Mouse (Mus musculus) layer of hippocampus, adult 8-10 months (tissue): ENCODE measurements around the gene Eif5a2. TPM values are rescaled to one million over a fixed set of nuclear protein-coding genes. Genes with fewer than 3 reads are reported as not detected.

Source experiments
- DNase-seq, 2 experiments: peaks; one replicate each; pipeline ENCODE4 v3.0.0; 2022; ENCODE audit warnings: low spot score in 2 of 2
- total RNA-seq, 4 experiments: library from RNA; stranded (reverse); gene quantifications; 2 replicates each; pipeline ENCODE4 v1.2.4; 2022

Eif5a2 gene
- total RNA-seq, 4 experiments from 2014 or later, result 32.3 to 41.0 (median 33.8) TPM

DNA sequence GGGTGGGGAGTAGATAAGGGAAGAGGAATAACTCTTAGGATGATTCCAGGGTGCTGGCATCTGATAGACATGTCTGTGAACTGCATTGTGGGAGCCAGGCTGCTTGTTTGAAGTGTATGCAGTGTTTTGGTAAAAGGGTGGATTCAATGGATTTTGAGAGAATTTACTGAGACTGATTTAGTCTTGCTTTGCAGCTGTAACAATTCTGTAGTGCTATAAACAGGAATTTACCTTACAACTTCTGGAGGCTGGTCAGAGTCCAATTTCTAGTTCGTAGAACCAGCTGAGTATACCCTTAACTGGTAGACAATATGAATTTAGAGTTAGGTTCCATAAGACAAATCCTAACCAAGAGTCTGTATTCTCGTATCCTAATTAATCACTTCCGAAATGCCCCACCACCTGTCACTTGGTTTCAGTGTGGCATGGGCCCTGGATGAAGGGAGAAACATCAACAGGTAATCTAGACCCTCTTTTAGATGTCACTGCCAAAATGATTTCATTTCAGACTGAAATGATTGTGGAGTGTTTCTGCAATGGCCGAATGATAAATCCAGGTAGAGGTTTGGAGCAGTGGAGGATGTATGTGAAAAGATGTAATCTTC, 27.1 kb downstream of the Eif5a2 start:
- DNase-seq, result no peak

DNA sequence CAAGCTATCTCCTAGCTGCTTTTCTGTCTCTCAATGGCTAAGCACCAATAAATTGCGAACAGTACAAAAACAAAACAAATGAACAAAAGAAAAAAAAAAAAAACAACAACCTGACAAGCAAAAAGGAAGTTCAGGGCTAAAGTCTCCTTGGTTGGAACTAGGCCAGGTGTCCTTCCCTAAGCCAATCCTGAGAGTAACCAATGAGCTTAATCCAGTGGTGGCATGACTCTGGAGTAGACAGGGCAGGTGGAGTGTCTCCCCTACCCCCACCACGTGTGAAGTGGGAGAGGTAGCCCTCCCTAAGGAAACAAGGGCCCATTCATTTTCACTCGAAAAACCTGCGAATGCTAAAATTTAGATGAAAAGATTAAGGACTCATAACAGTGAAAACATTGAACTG, 30.4 kb downstream of the Eif5a2 start:
- DNase-seq, result no peak

DNA sequence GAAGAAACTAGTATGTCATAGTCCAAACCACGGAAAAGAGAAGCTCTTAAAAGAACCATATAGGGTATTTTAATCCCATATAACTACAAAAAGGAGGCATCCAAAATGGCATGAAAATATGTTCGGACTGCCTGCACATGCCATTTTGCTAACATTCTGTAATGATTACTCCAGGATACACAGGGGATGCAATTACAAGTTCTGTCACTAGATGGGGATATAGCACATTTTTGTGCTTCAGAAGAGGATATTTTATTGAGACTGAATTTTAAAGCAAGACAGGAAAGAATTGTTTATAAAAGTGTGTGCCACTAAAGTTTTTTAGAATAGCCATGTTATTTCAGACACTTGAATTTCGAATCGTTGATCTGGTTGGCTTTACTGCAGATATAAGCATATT, 33.3 kb downstream of the Eif5a2 start:
- DNase-seq, result no peak

DNA sequence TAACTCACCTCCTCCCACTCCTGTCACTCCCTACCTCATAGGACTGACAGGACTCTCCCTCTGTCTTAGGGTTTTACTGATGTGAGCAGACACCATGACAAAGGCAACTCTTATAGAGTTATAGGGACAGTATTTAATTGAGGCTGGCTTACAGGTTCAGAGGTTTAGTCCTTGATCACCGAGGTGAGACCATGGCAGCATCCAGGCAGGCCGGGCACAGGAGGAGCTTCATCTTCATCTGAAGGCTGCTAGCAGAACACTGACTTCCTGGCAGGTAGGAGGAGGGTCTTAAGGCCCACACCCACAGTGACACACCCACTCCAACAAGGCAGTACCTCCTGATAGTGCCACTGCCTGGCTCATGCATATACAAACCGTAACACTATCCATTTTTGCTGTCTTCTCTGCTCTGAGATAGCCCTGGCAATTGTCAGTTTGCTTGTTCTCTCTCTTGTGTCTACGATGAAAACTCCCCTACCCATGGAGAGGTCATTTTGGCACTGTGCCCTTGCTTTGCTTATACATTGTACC, 35.0 kb downstream of the Eif5a2 start:
- no peak for DNase-seq

DNA sequence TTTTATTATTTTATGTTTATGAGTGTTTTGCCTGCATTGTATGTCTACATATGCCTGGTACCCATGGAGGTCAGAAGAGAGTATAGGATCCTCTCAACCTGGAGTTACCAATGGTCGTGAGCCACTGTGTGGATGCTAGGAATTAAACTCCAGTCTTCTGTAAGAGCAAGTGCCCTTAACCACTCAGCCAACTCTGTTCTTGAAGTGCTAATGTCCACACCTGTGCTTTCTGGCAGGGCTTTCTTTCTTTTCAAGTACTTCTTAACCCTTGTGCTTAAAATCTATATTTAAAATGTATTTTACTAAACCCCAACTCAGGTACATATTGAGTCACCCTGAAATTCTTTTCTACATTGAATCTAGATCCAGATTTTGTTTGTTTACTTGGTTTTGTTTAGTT, 45.2 kb downstream of the Eif5a2 start:
- no peak for DNase-seq

- DNase-seq, result no peak
These were observed 46.5 kb downstream of the Eif5a2 start for GRCm38 (mm10) chr3:28827605-28828004.

- DNase-seq, result no peak
These were observed 48.4 kb downstream of the Eif5a2 start for GRCm38 (mm10) chr3:28829454-28829853.

DNA sequence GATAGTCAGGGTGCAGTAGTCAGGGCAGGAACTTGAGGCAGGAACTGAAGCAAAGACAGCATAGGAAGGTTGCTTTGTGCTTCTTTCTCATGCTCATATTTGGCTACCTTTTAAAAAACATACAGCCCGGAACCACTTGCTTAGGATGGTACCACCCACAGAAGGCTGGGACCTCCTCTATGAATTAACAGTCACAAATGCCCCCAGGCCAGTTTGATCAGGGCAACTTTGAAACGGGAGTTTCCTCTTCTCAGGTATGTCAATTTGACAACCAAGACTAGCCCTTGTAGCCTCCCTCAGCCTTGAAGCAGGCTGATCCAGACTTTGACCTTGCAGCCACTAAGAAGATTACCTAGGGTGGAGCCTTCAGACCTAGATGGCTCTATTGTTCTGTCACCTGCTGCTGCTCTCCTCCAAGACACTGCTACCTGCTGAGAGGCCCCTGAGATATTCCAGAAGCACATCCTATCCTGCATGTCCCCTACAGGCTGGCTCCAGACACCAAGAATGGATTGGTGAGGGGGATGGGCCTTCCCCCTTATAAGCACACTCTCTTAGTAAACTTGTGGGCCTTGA, 55.8 kb downstream of the Eif5a2 start:
- no peak for DNase-seq

- DNase-seq, result no peak
These were observed 61.0 kb downstream of the Eif5a2 start for GRCm38 (mm10) chr3:28841886-28842649.

DNA sequence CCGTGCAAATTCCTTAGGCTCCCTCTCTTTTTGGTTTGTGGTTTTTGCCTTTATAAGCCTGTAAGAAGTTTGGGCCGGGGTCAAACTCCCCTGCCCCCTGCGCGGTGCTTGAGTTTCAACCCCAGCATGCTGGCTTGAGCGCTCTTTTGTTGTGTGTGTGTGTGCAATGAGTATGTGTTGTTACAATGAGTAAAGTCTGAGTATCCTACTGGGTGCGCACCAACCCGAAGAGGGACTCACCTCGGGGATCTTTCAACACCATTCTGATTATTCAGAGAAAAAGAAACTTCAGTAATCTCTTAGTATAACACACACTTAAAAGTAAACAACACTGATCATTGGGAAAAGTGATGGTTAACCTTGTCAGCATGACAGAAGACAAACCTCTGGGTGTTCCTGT, 62.2 kb downstream of the Eif5a2 start:
- DNase-seq, result no peak

GRCm38 (mm10) chr3:28847115-28847514, 66.0 kb downstream of the Eif5a2 start:
- no peak for DNase-seq

Other genes starting within 250 kb of the Eif5a2 start
- gene Slc2a2, start 83.4 kb upstream of the Eif5a2 start, total RNA-seq, result under 1 TPM in 1 of 4 experiments, not detected in 3; 0.07 TPM
- 100 to 1,000 TPM; 196 to 238 (median 215) TPM for gene Rpl22l1, start 24.2 kb downstream of the Eif5a2 start, total RNA-seq
- not detected for gene Gm1527, start 111.3 kb downstream of the Eif5a2 start, total RNA-seq